Mouse (Mus musculus): ENCODE measurements around the gene Idh3a. TPM values are rescaled to one million over a fixed set of nuclear protein-coding genes. Genes with fewer than 3 reads are reported as not detected.

Gene Idh3a
- total and polyA plus RNA-seq, 3 experiments = 367 to 582 (median 507) TPM

- Histone ChIP-seq H3K9ac (ENCODE audit: low read depth, low read length) (no peak overlapping the region), H3K36me3 (ENCODE audit: control insufficient read depth, insufficient read depth, low read length) (peaks cover 44% of the 10 kb centered on the region), H3K4me3 (no peak overlapping the region), H3K4me1 (ENCODE audit: control insufficient read depth, insufficient read depth, low read length) (peaks cover 5% of the 10 kb centered on the region), H3K27ac (peak overlapping the region; percentile 62), H3K27me3 (ENCODE audit: control insufficient read depth, insufficient read depth, low read length) (no peaks in the 10 kb centered on the region), H3K79me2 (replicated peaks; ENCODE audit: control insufficient read depth, insufficient read depth, low read length) (no peaks in the 10 kb centered on the region)
- TF ChIP-seq EP300 (IDR thresholded peaks at IDR 0.05; ENCODE audit: insufficient read depth, low read depth, low read length) (no peak), CTCF (IDR thresholded peaks at IDR 0.05) (no peak), POLR2A (IDR thresholded peaks at IDR 0.05; ENCODE audit: insufficient read depth, low read depth, low read length) (0 out of 2 replicates have a peak, but pooled peaks have one; percentile 11)
- intact Hi-C loops (cut with DNase I) = no loop called here
- DNase-seq = peak; percentile 29 to 45
- 68% methylated on average over 15 of the region's 15 CpGs for WGBS
These were observed 10.8 kb downstream of the Idh3a start for GRCm38 (mm10) chr9:54596752-54597465.

- no peak overlapping the region for H3K27ac ChIP-seq
- intact Hi-C loops (cut with DNase I) = no loop called here
- H3K9ac ChIP-seq (ENCODE audit: low read depth, low read length) = no peak overlapping the region
- no peak overlapping the region for H3K4me3 ChIP-seq
- no peaks in the 10 kb centered on the region; the same call in 1 of the 2 replicates for H3K4me1 ChIP-seq (ENCODE audit: control insufficient read depth, insufficient read depth, low read length)
- H3K36me3 ChIP-seq (ENCODE audit: control insufficient read depth, insufficient read depth, low read length) = peaks cover 8% of the 10 kb centered on the region
- TF ChIP-seq CTCF (IDR thresholded peaks at IDR 0.05) (no peak), EP300 (IDR thresholded peaks at IDR 0.05; ENCODE audit: insufficient read depth, low read depth, low read length) (no peak), POLR2A (IDR thresholded peaks at IDR 0.05; ENCODE audit: insufficient read depth, low read depth, low read length) (no peak)
- no peaks in the 10 kb centered on the region for H3K79me2 ChIP-seq (replicated peaks; ENCODE audit: control insufficient read depth, insufficient read depth, low read length)
- WGBS = 81% methylated on average over 2 of the region's 2 CpGs
- H3K27me3 ChIP-seq (ENCODE audit: control insufficient read depth, insufficient read depth, low read length) = no peaks in the 10 kb centered on the region
- DNase-seq = no peak
These were observed 16.3 kb downstream of the Idh3a start for GRCm38 (mm10) chr9:54602386-54602785.

GRCm38 (mm10) chr9:54602916-54603315 is 16.8 kb downstream of the Idh3a start:
- Histone ChIP-seq H3K4me1 (ENCODE audit: control insufficient read depth, insufficient read depth, low read length) (no peaks in the 10 kb centered on the region; the same call in 1 of the 2 replicates), H3K36me3 (ENCODE audit: control insufficient read depth, insufficient read depth, low read length) (peaks cover 7% of the 10 kb centered on the region), H3K27me3 (ENCODE audit: control insufficient read depth, insufficient read depth, low read length) (no peaks in the 10 kb centered on the region), H3K4me3 (no peak overlapping the region), H3K79me2 (replicated peaks; ENCODE audit: control insufficient read depth, insufficient read depth, low read length) (no peaks in the 10 kb centered on the region), H3K27ac (no peak overlapping the region), H3K9ac (ENCODE audit: low read depth, low read length) (no peak overlapping the region)
- no peak for TF ChIP-seq EP300 (IDR thresholded peaks at IDR 0.05; ENCODE audit: insufficient read depth, low read depth, low read length)
- TF ChIP-seq POLR2A (IDR thresholded peaks at IDR 0.05; ENCODE audit: insufficient read depth, low read depth, low read length) = no peak
- TF ChIP-seq CTCF (IDR thresholded peaks at IDR 0.05) = no peak
- 87% methylated on average over 7 of the region's 7 CpGs for WGBS
- DNase-seq = no peak
- intact Hi-C loops (cut with DNase I) = no loop called here

GRCm38 (mm10) chr9:54604131-54604654 is 18.1 kb downstream of the Idh3a start:
- Histone ChIP-seq H3K4me1 (ENCODE audit: control insufficient read depth, insufficient read depth, low read length) (no peaks in the 10 kb centered on the region; the same call in 1 of the 2 replicates), H3K27ac (no peak overlapping the region), H3K27me3 (ENCODE audit: control insufficient read depth, insufficient read depth, low read length) (no peaks in the 10 kb centered on the region), H3K4me3 (no peak overlapping the region), H3K79me2 (replicated peaks; ENCODE audit: control insufficient read depth, insufficient read depth, low read length) (no peaks in the 10 kb centered on the region), H3K9ac (ENCODE audit: low read depth, low read length) (no peak overlapping the region), H3K36me3 (ENCODE audit: control insufficient read depth, insufficient read depth, low read length) (peaks cover 2% of the 10 kb centered on the region; the same call in 1 of the 2 replicates)
- 57% methylated on average over 5 of the region's 5 CpGs for WGBS
- TF ChIP-seq CTCF (IDR thresholded peaks at IDR 0.05) (no peak), EP300 (IDR thresholded peaks at IDR 0.05; ENCODE audit: insufficient read depth, low read depth, low read length) (no peak), POLR2A (IDR thresholded peaks at IDR 0.05; ENCODE audit: insufficient read depth, low read depth, low read length) (no peak)
- DNase-seq = peak in 1 of 2 experiments; percentile 12
- intact Hi-C loops (cut with DNase I) = no loop called here

GRCm38 (mm10) chr9:54604886-54605285 is 18.8 kb downstream of the Idh3a start:
- Histone ChIP-seq H3K9ac (ENCODE audit: low read depth, low read length) (no peak overlapping the region), H3K79me2 (replicated peaks; ENCODE audit: control insufficient read depth, insufficient read depth, low read length) (no peaks in the 10 kb centered on the region), H3K27me3 (ENCODE audit: control insufficient read depth, insufficient read depth, low read length) (no peaks in the 10 kb centered on the region), H3K4me1 (ENCODE audit: control insufficient read depth, insufficient read depth, low read length) (no peaks in the 10 kb centered on the region; the same call in 1 of the 2 replicates), H3K36me3 (ENCODE audit: control insufficient read depth, insufficient read depth, low read length) (no peaks in the 10 kb centered on the region; the same call in 1 of the 2 replicates), H3K4me3 (no peak overlapping the region), H3K27ac (no peak overlapping the region)
- no peak for TF ChIP-seq EP300 (IDR thresholded peaks at IDR 0.05; ENCODE audit: insufficient read depth, low read depth, low read length)
- no peak for TF ChIP-seq POLR2A (IDR thresholded peaks at IDR 0.05; ENCODE audit: insufficient read depth, low read depth, low read length)
- TF ChIP-seq CTCF (IDR thresholded peaks at IDR 0.05) = peak; percentile 73
- WGBS = 57% methylated on average over 4 of the region's 4 CpGs
- DNase-seq = peak; percentile 34 to 63
- intact Hi-C loops (cut with DNase I) = no loop called here

DNA sequence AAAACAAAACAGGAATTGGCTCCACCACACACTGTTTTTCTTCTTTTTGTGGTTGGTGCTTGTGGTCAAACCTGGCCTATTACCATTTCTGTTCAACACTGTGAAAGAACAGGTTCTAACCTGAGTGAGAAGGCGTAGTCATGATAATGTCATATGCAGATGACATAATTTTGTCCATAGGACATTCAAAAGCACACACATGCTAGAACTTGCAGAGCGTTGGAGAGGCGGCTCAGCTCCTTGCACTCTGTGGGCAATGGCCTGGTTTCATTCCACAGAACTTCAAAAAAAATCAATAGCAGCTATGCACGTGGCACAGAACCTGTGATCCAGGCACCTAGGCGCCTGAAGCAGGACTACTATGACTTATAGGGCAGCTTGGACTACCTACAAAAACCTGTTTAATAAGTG is 26.7 kb downstream of the Idh3a start:
- no peak overlapping the region for H3K4me3 ChIP-seq
- no peak overlapping the region for H3K9ac ChIP-seq (ENCODE audit: low read depth, low read length)
- TF ChIP-seq POLR2A (IDR thresholded peaks at IDR 0.05; ENCODE audit: insufficient read depth, low read depth, low read length) (no peak), EP300 (IDR thresholded peaks at IDR 0.05; ENCODE audit: insufficient read depth, low read depth, low read length) (no peak), CTCF (IDR thresholded peaks at IDR 0.05) (no peak)
- no peaks in the 10 kb centered on the region for H3K27me3 ChIP-seq (ENCODE audit: control insufficient read depth, insufficient read depth, low read length)
- 82% methylated on average over 5 of the region's 5 CpGs for WGBS
- no peaks in the 10 kb centered on the region for H3K36me3 ChIP-seq (ENCODE audit: control insufficient read depth, insufficient read depth, low read length)
- no peaks in the 10 kb centered on the region for H3K4me1 ChIP-seq (ENCODE audit: control insufficient read depth, insufficient read depth, low read length)
- intact Hi-C loops (cut with DNase I) = loop anchor here (5.0 kb wide), 1 partner anchor 210 kb away; no protein-coding TSS in a partner anchor
- DNase-seq = no peak
- H3K79me2 ChIP-seq (replicated peaks; ENCODE audit: control insufficient read depth, insufficient read depth, low read length) = no peaks in the 10 kb centered on the region
- no peak overlapping the region for H3K27ac ChIP-seq
